Mouse (Mus musculus) lung, adult 2 months (tissue): ENCODE data around the gene Necap2.

ENCODE experiments used
- CTCF ChIP-seq: fragments of 200-500 bp; IDR thresholded peaks from 2 replicates; pipeline ENCODE4 v1.5.1; 2011; ENCODE audit warnings: mild to moderate bottlenecking, low read length, control low read depth; ENCODE audit not compliant: insufficient read depth
- POLR2A ChIP-seq: fragments of 200-500 bp; IDR thresholded peaks from 2 replicates; pipeline ENCODE4 v1.6.1; 2011; ENCODE audit warnings: low read depth, mild to moderate bottlenecking, control low read depth, low read length, borderline replicate concordance; ENCODE audit errors: extremely low read depth

GRCm38 (mm10) chr4:141064104-141064659, 14.0 kb downstream of the Necap2 start:
- TF ChIP-seq POLR2A (no peak), CTCF (no peak)
